Mouse (Mus musculus): ENCODE results near the gene Scube2.

Scube2 gene

DNA sequence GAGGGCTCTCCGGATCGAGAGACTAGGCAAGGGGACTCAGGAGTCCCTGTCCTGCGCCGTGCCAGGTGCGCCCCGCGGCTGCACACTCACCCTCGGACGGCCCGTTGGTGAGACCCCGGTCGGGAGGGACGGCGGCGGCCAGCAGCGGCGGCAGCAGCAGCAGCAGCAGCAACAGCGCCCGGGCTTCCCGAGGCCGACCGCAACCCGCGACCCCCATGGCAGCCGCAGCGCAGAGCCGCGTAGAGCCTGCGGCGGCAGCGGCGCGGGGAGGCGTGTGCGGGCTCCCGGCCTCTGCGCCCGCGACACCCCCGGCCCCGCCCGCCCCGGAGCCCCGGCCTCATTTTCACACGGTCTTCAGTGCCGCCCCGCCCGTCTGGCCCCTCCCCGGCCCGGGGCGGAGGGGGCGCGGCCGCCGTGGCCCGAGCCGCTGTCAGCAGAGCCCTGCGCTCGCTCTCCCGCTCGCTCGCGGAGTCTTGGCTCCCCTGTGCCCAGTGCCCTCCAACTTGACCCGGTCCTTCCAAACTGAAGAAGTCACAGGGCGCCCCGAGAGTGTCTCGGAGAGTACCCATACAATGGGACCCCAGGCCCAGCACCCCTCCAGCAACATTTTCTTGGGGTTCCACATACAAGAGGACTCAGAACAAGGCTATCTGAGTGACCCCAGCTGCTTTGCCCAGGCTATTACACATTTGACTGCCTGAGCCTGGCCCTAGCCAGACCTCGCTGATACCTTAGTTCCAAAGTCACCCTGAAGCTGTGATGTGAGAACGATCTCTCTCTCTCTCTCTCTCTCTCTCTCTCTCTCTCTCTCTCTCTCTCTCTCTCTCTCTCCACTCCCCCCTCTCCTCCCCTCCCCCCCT lies at the start of gene Scube2:
TSS of gene Scube2 (minus strand) at position 310 of the 860 bp plus-strand sequence.
- no peak for DNase-seq (ENCODE audit: low read depth, low spot score)

GRCm38 (mm10) chr7:109906165-109906564 lies 40.7 kb upstream of the Scube2 start:
- DNase-seq (ENCODE audit: low read depth, low spot score), result no peak
- Histone ChIP-seq H3K27me3 (ENCODE audit: control insufficient read depth, insufficient read depth, low read length, poor library complexity, severe bottlenecking) (no peaks in the 10 kb centered on the region), H3K36me3 (ENCODE audit: control insufficient read depth, insufficient read depth, low read length, poor library complexity, severe bottlenecking) (peaks cover 6% of the 10 kb centered on the region; the same call in 1 of the 2 replicates)

More for the DNA sequence above, at the start of gene Scube2:
- H3K27me3 ChIP-seq (ENCODE audit: control insufficient read depth, insufficient read depth, low read length, poor library complexity, severe bottlenecking), result no peaks in the 10 kb centered on the region
- no peaks in the 10 kb centered on the region for H3K36me3 ChIP-seq (ENCODE audit: control insufficient read depth, insufficient read depth, low read length, poor library complexity, severe bottlenecking)

DNA sequence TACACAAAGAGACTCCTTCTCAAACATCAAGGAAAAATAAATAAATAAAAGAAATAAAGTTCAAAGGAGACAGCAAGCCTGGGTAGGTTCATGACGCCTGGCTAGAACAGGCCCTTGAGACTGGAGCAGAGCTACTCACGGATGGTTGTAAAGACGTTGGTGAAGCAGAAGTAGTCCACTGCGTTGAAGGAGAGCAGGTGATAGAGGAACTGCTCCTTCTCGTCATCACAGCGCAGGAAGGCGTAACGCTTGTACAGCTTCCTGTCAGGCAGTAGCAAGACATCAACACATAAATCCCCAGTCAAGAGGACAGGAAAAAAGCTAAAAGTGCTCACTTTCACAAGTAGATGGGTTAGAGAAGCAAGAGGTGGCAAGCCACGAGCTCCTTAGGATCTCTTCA lies 35.4 kb upstream of the Scube2 start:
- peak; percentile 90 for DNase-seq (ENCODE audit: low read depth, low spot score)
- H3K36me3 ChIP-seq (ENCODE audit: control insufficient read depth, insufficient read depth, low read length, poor library complexity, severe bottlenecking), result peaks cover 17% of the 10 kb centered on the region
- no peaks in the 10 kb centered on the region for H3K27me3 ChIP-seq (ENCODE audit: control insufficient read depth, insufficient read depth, low read length, poor library complexity, severe bottlenecking)

- Histone ChIP-seq H3K27me3 (ENCODE audit: control insufficient read depth, insufficient read depth, low read length, poor library complexity, severe bottlenecking) (no peaks in the 10 kb centered on the region), H3K36me3 (ENCODE audit: control insufficient read depth, insufficient read depth, low read length, poor library complexity, severe bottlenecking) (peaks cover 19% of the 10 kb centered on the region)
- no peak for DNase-seq (ENCODE audit: low read depth, low spot score)
Observed at GRCm38 (mm10) chr7:109898911-109899310, 33.4 kb upstream of the Scube2 start.

DNA sequence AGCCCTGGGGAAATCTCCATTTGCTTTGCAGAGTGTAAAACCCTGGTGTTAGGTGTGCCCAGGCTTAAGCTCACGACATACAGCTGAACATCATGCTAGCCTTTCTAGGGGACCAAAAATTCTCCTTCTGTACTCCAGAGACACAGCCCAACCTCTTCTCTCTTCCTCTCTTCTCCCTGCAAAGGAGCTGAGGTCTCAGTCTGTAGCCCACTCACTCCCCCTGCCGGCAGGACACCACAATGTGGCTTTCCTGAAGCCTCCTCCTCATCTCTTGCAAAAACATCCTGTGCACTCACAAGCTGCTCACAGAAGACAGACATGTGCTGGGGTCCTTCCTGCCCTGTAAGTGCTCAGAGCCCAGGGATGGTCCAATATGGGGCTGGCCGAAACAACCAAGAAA lies 27.1 kb upstream of the Scube2 start:
- Histone ChIP-seq H3K36me3 (ENCODE audit: control insufficient read depth, insufficient read depth, low read length, poor library complexity, severe bottlenecking) (peaks cover 7% of the 10 kb centered on the region), H3K27me3 (ENCODE audit: control insufficient read depth, insufficient read depth, low read length, poor library complexity, severe bottlenecking) (no peaks in the 10 kb centered on the region)
- DNase-seq (ENCODE audit: low read depth, low spot score), result peak; percentile 62

- H3K36me3 ChIP-seq (ENCODE audit: control insufficient read depth, insufficient read depth, low read length, poor library complexity, severe bottlenecking), result peaks cover 4% of the 10 kb centered on the region
- no peaks in the 10 kb centered on the region for H3K27me3 ChIP-seq (ENCODE audit: control insufficient read depth, insufficient read depth, low read length, poor library complexity, severe bottlenecking)
- DNase-seq (ENCODE audit: low read depth, low spot score), result no peak
Observed at GRCm38 (mm10) chr7:109891786-109892185, 26.3 kb upstream of the Scube2 start.

- Histone ChIP-seq H3K27me3 (ENCODE audit: control insufficient read depth, insufficient read depth, low read length, poor library complexity, severe bottlenecking) (no peaks in the 10 kb centered on the region), H3K36me3 (ENCODE audit: control insufficient read depth, insufficient read depth, low read length, poor library complexity, severe bottlenecking) (peaks cover 2% of the 10 kb centered on the region; the same call in 1 of the 2 replicates)
- no peak for DNase-seq (ENCODE audit: low read depth, low spot score)
Observed at GRCm38 (mm10) chr7:109890256-109890655, 24.8 kb upstream of the Scube2 start.

- no peaks in the 10 kb centered on the region for H3K27me3 ChIP-seq (ENCODE audit: control insufficient read depth, insufficient read depth, low read length, poor library complexity, severe bottlenecking)
- no peaks in the 10 kb centered on the region for H3K36me3 ChIP-seq (ENCODE audit: control insufficient read depth, insufficient read depth, low read length, poor library complexity, severe bottlenecking)
- no peak for DNase-seq (ENCODE audit: low read depth, low spot score)
Observed at GRCm38 (mm10) chr7:109889300-109889699, 23.8 kb upstream of the Scube2 start.

GRCm38 (mm10) chr7:109886249-109886648 lies 20.8 kb upstream of the Scube2 start:
- H3K27me3 ChIP-seq (ENCODE audit: control insufficient read depth, insufficient read depth, low read length, poor library complexity, severe bottlenecking), result no peaks in the 10 kb centered on the region
- no peaks in the 10 kb centered on the region for H3K36me3 ChIP-seq (ENCODE audit: control insufficient read depth, insufficient read depth, low read length, poor library complexity, severe bottlenecking)
- DNase-seq (ENCODE audit: low read depth, low spot score), result no peak

DNA sequence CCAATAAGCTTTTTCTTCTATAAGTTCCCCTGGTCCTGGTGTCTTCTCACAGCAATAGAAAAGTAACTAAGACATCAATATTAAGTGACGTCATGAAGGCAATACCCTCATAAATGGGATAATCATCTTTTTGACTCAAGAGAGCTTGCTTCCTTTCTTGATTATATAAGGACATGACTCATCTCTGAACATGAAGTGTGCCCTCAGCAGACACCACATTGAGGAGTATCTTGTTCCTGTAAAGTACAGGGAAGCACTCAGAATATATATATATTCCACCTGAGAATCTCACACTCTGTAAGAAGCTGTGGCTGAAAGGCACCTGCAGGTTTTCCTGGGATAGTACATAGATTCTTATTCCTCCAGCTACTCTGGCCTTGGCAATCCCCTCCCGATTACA lies 17.1 kb upstream of the Scube2 start:
- DNase-seq (ENCODE audit: low read depth, low spot score), result no peak

GRCm38 (mm10) chr7:109881561-109882099 lies 16.2 kb upstream of the Scube2 start:
- Histone ChIP-seq H3K36me3 (ENCODE audit: control insufficient read depth, insufficient read depth, low read length, poor library complexity, severe bottlenecking) (no peaks in the 10 kb centered on the region), H3K27me3 (ENCODE audit: control insufficient read depth, insufficient read depth, low read length, poor library complexity, severe bottlenecking) (no peaks in the 10 kb centered on the region)
- DNase-seq (ENCODE audit: low read depth, low spot score), result no peak

More for the DNA sequence above, 17.1 kb upstream of the Scube2 start:
- Histone ChIP-seq H3K27me3 (ENCODE audit: control insufficient read depth, insufficient read depth, low read length, poor library complexity, severe bottlenecking) (no peaks in the 10 kb centered on the region), H3K36me3 (ENCODE audit: control insufficient read depth, insufficient read depth, low read length, poor library complexity, severe bottlenecking) (no peaks in the 10 kb centered on the region)

- H3K27me3 ChIP-seq (ENCODE audit: control insufficient read depth, insufficient read depth, low read length, poor library complexity, severe bottlenecking), result no peaks in the 10 kb centered on the region
- no peak for DNase-seq (ENCODE audit: low read depth, low spot score)
- no peaks in the 10 kb centered on the region for H3K36me3 ChIP-seq (ENCODE audit: control insufficient read depth, insufficient read depth, low read length, poor library complexity, severe bottlenecking)
Observed at GRCm38 (mm10) chr7:109879158-109879557, 13.7 kb upstream of the Scube2 start.

GRCm38 (mm10) chr7:109876085-109876484 lies 10.6 kb upstream of the Scube2 start:
- H3K27me3 ChIP-seq (ENCODE audit: control insufficient read depth, insufficient read depth, low read length, poor library complexity, severe bottlenecking), result no peaks in the 10 kb centered on the region
- no peak for DNase-seq (ENCODE audit: low read depth, low spot score)
- H3K36me3 ChIP-seq (ENCODE audit: control insufficient read depth, insufficient read depth, low read length, poor library complexity, severe bottlenecking), result no peaks in the 10 kb centered on the region

DNA sequence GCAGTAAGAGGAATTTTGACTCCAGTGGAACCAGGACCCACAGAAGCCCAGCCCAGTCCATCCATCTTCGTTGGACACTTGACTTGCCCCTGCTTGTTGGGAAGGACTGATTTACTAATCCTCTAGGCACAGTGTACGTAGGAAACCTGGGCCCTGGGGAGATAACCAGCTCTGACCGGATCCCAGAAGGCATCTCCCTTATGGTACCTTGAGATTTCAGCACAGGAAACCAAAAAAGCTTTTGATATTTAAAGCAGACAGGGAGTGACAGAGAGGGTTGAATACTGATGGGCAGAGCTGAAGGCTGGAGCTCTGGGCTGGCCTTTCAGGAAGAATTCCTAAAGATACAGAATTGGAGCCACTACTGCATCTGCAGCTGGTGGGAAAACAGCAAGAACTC lies 10.1 kb upstream of the Scube2 start:
- H3K36me3 ChIP-seq (ENCODE audit: control insufficient read depth, insufficient read depth, low read length, poor library complexity, severe bottlenecking), result no peaks in the 10 kb centered on the region
- no peaks in the 10 kb centered on the region for H3K27me3 ChIP-seq (ENCODE audit: control insufficient read depth, insufficient read depth, low read length, poor library complexity, severe bottlenecking)
- DNase-seq (ENCODE audit: low read depth, low spot score), result no peak

DNA sequence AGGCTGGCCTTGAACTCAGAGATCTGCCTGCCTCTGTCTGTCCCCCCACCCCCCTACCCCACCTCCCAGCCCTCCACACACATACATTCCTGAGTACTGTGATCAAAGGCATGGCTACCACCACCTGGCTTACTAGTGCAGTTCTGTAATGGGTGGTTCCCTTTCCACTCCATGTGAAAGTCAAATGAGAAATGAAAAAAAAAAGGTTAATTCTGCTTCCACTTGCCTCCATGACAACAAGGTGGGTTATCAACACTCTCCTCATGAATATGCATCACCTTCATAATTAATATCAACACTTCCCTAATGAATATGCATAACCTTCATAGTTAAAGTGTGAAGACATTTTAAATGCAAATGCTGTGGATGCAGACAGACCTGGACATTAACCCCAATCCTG lies 9.6 kb upstream of the Scube2 start:
- Histone ChIP-seq H3K27me3 (ENCODE audit: control insufficient read depth, insufficient read depth, low read length, poor library complexity, severe bottlenecking) (no peaks in the 10 kb centered on the region), H3K36me3 (ENCODE audit: control insufficient read depth, insufficient read depth, low read length, poor library complexity, severe bottlenecking) (no peaks in the 10 kb centered on the region)
- peak; percentile 5 for DNase-seq (ENCODE audit: low read depth, low spot score)
